Mouse (Mus musculus): ENCODE results near the gene Pla2g1b. TPM values are rescaled to one million over a fixed set of nuclear protein-coding genes. Genes with fewer than 3 reads are reported as not detected.
"Not testable (repeated sequence)": the region's sequence is repeated elsewhere in the genome, so short reads cannot be mapped to it uniquely, and the experiment has no call there.

Gene Pla2g1b
- polyA plus RNA-seq, 1 experiment from 2014 or later = not detected

GRCm38 (mm10) chr5:115498307-115499240 is 32.5 kb downstream of the Pla2g1b start:
- no peak overlapping the region for H3K4me3 ChIP-seq
- WGBS = 45% methylated on average over 9 of the region's 9 CpGs
- no peak overlapping the region for H3K9ac ChIP-seq
- H3K27ac ChIP-seq = no peak overlapping the region
- ATAC-seq (ENCODE audit: low FRiP score, low read depth) = no peak
- no peaks in the 10 kb centered on the region for H3K36me3 ChIP-seq
- no peak overlapping the region for H3K4me2 ChIP-seq (replicated peaks)
- H3K4me1 ChIP-seq = peaks cover 11% of the 10 kb centered on the region
- H3K9me3 ChIP-seq = no peaks in the 10 kb centered on the region
- no peaks in the 10 kb centered on the region for H3K27me3 ChIP-seq

- no peaks in the 10 kb centered on the region for H3K4me1 ChIP-seq
- no peak overlapping the region for H3K9ac ChIP-seq
- no peaks in the 10 kb centered on the region for H3K36me3 ChIP-seq
- H3K4me3 ChIP-seq = no peak overlapping the region
- H3K4me2 ChIP-seq (replicated peaks) = no peak overlapping the region
- H3K27ac ChIP-seq = no peak overlapping the region
- 80% methylated on average over 12 of the region's 12 CpGs for WGBS
- ATAC-seq (ENCODE audit: low FRiP score, low read depth) = no peak
- H3K27me3 ChIP-seq = no peaks in the 10 kb centered on the region
- H3K9me3 ChIP-seq = peaks cover 5% of the 10 kb centered on the region; the same call in 1 of the 2 replicates
Observed at GRCm38 (mm10) chr5:115500383-115500935, 34.4 kb downstream of the Pla2g1b start.

GRCm38 (mm10) chr5:115503035-115503434 is 37.0 kb downstream of the Pla2g1b start:
- Histone ChIP-seq H3K4me1 (peaks cover 11% of the 10 kb centered on the region), H3K27ac (no peak overlapping the region), H3K9me3 (peaks cover 5% of the 10 kb centered on the region; the same call in 1 of the 2 replicates), H3K9ac (no peak overlapping the region), H3K27me3 (no peaks in the 10 kb centered on the region), H3K36me3 (no peaks in the 10 kb centered on the region), H3K4me3 (no peak overlapping the region), H3K4me2 (replicated peaks) (no peak overlapping the region)
- no peak for ATAC-seq (ENCODE audit: low FRiP score, low read depth)
- 61% methylated on average over 12 of the region's 12 CpGs for WGBS

GRCm38 (mm10) chr5:115505617-115506016 is 39.6 kb downstream of the Pla2g1b start:
- H3K9ac ChIP-seq; H3K36me3 ChIP-seq; ATAC-seq (ENCODE audit: low FRiP score, low read depth); H3K9me3 ChIP-seq; H3K27me3 ChIP-seq; H3K4me2 ChIP-seq (replicated peaks); H3K27ac ChIP-seq; H3K4me3 ChIP-seq: not testable (repeated sequence)
- 75% methylated on average over 4 of the region's 4 CpGs for WGBS
- peaks cover 35% of the 10 kb centered on the region for H3K4me1 ChIP-seq

- H3K27me3 ChIP-seq = no peaks in the 10 kb centered on the region
- no peaks in the 10 kb centered on the region for H3K36me3 ChIP-seq
- peak within 1 kb of the TSS; percentile 93 for H3K4me3 ChIP-seq
- under 1% methylated on average over 67 of the region's 74 CpGs for WGBS
- H3K4me1 ChIP-seq = peaks cover 38% of the 10 kb centered on the region
- peak within 1 kb of the TSS; percentile 96 for H3K9ac ChIP-seq
- ATAC-seq (ENCODE audit: low FRiP score, low read depth) = peak; percentile 84
- peak within 1 kb of the TSS; percentile 33; the same call in 1 of the 2 replicates for H3K27ac ChIP-seq
- H3K9me3 ChIP-seq = peaks cover 5% of the 10 kb centered on the region; the same call in 1 of the 2 replicates
- peak within 1 kb of the TSS; percentile 79 for H3K4me2 ChIP-seq (replicated peaks)
Observed at GRCm38 (mm10) chr5:115506454-115507201, 40.6 kb downstream of the Pla2g1b start, which contains the start of gene Pxn. Gene Pxn (plus strand): TSS chr5:115506676.

GRCm38 (mm10) chr5:115507267-115507980 is 41.4 kb downstream of the Pla2g1b start:
- Histone ChIP-seq H3K9ac (peak overlapping the region; percentile 96), H3K27ac (no peak overlapping the region), H3K9me3 (peaks cover 5% of the 10 kb centered on the region; the same call in 1 of the 2 replicates), H3K4me1 (peaks cover 43% of the 10 kb centered on the region), H3K4me3 (peak overlapping the region; percentile 93), H3K27me3 (no peaks in the 10 kb centered on the region), H3K4me2 (replicated peaks) (peak overlapping the region; percentile 79), H3K36me3 (peaks cover 3% of the 10 kb centered on the region; the same call in 1 of the 2 replicates)
- 23% methylated on average over 12 of the region's 12 CpGs for WGBS
- ATAC-seq (ENCODE audit: low FRiP score, low read depth) = no peak

GRCm38 (mm10) chr5:115507981-115508858 is 42.2 kb downstream of the Pla2g1b start:
- Histone ChIP-seq H3K27ac (peak overlapping the region; percentile 59), H3K4me1 (peaks cover 45% of the 10 kb centered on the region), H3K9me3 (peaks cover 5% of the 10 kb centered on the region; the same call in 1 of the 2 replicates), H3K9ac (peak overlapping the region; percentile 96), H3K4me2 (replicated peaks) (peak overlapping the region; percentile 79), H3K36me3 (peaks cover 8% of the 10 kb centered on the region; the same call in 1 of the 2 replicates), H3K27me3 (no peaks in the 10 kb centered on the region), H3K4me3 (peak overlapping the region; percentile 93)
- ATAC-seq (ENCODE audit: low FRiP score, low read depth) = no peak; the same call in 1 of the 2 replicates
- WGBS = 44% methylated on average over 18 of the region's 18 CpGs

- peak; percentile 34 for ATAC-seq (ENCODE audit: low FRiP score, low read depth)
- Histone ChIP-seq H3K27me3 (no peaks in the 10 kb centered on the region), H3K4me3 (peak overlapping the region; percentile 93), H3K27ac (peak overlapping the region; percentile 59), H3K9ac (peak overlapping the region; percentile 96), H3K4me1 (peaks cover 51% of the 10 kb centered on the region), H3K4me2 (replicated peaks) (peak overlapping the region; percentile 79), H3K36me3 (peaks cover 11% of the 10 kb centered on the region; the same call in 1 of the 2 replicates), H3K9me3 (peaks cover 5% of the 10 kb centered on the region; the same call in 1 of the 2 replicates)
- 26% methylated on average over 10 of the region's 10 CpGs for WGBS
Observed at GRCm38 (mm10) chr5:115508859-115509147, 42.7 kb downstream of the Pla2g1b start.

GRCm38 (mm10) chr5:115509321-115509761 is 43.3 kb downstream of the Pla2g1b start:
- Histone ChIP-seq H3K4me3 (peak overlapping the region; percentile 93), H3K4me2 (replicated peaks) (peak overlapping the region; percentile 79), H3K9me3 (peaks cover 2% of the 10 kb centered on the region; the same call in 1 of the 2 replicates), H3K36me3 (peaks cover 11% of the 10 kb centered on the region; the same call in 1 of the 2 replicates), H3K4me1 (peaks cover 57% of the 10 kb centered on the region), H3K9ac (peak overlapping the region; percentile 96), H3K27ac (peak overlapping the region; percentile 59), H3K27me3 (no peaks in the 10 kb centered on the region)
- 28% methylated on average over 15 of the region's 15 CpGs for WGBS
- ATAC-seq (ENCODE audit: low FRiP score, low read depth) = no peak

GRCm38 (mm10) chr5:115509790-115510689 is 44.0 kb downstream of the Pla2g1b start:
- Histone ChIP-seq H3K4me2 (replicated peaks) (peak overlapping the region; percentile 79), H3K27ac (peak overlapping the region; percentile 59), H3K36me3 (peaks cover 11% of the 10 kb centered on the region; the same call in 1 of the 2 replicates), H3K9ac (peak overlapping the region; percentile 96), H3K4me1 (peaks cover 64% of the 10 kb centered on the region), H3K4me3 (peak overlapping the region; percentile 93), H3K27me3 (no peaks in the 10 kb centered on the region), H3K9me3 (no peaks in the 10 kb centered on the region)
- ATAC-seq (ENCODE audit: low FRiP score, low read depth) = no peak
- 71% methylated on average over 15 of the region's 15 CpGs for WGBS

All from limb, embryonic 13.5 days (tissue).